Mouse (Mus musculus) liver, embryonic 11.5 days (tissue): ENCODE measurements at regions not wholly inside any gene's neighbourhood (a gene's known extent, or its start where the extent isn't known, plus 50 kb on each side); places are given as distances from the start of the nearest gene placed in this dataset.

ENCODE experiments used
- ATAC-seq: fragments of 200-750 bp; cut with Nextera tagmentation; replicated peaks from 2 replicates; pipeline ENCODE4 v1.8.0; 2017; ENCODE audit warnings: moderate number of reproducible peaks, mild to moderate bottlenecking, moderate TSS enrichment, moderate library complexity; ENCODE audit not compliant: low FRiP score
- DNase-seq: peaks from one replicate; pipeline ENCODE4 v3.0.0-alpha.2; 2017; ENCODE audit warnings: low spot score
- H3K27ac ChIP-seq: fragments of 300-500 bp; sonication (generic); 2 replicates; pipeline ENCODE4 v1.5.1; 2014; ENCODE audit warnings: mild to moderate bottlenecking, low read depth, low read length, control low read depth
- H3K27me3 ChIP-seq: fragments of 300-500 bp; sonication (generic); replicated peaks from 2 replicates; pipeline ENCODE4 v1.6.1; 2014; ENCODE audit warnings: low read length, mixed read lengths; ENCODE audit not compliant: control insufficient read depth, insufficient read depth
- H3K36me3 ChIP-seq: fragments of 300-500 bp; sonication (generic); 2 replicates; pipeline ENCODE4 v1.6.1; 2014; ENCODE audit warnings: mild to moderate bottlenecking, low read length, moderate library complexity, mixed read lengths; ENCODE audit not compliant: control insufficient read depth, insufficient read depth
- H3K4me1 ChIP-seq: fragments of 300-500 bp; sonication (generic); replicated peaks from 2 replicates; pipeline ENCODE4 v1.6.1; 2014; ENCODE audit warnings: low read length, mixed read lengths; ENCODE audit not compliant: control insufficient read depth, insufficient read depth
- H3K4me2 ChIP-seq: fragments of 300-500 bp; sonication (generic); 2 replicates; pipeline ENCODE4 v1.6.1; 2014; ENCODE audit warnings: mild to moderate bottlenecking, control low read depth, moderate library complexity
- H3K4me3 ChIP-seq: fragments of 300-500 bp; sonication (generic); 2 replicates; pipeline ENCODE4 v1.5.1; 2014; ENCODE audit warnings: low read depth, low read length, control low read depth
- H3K9ac ChIP-seq: fragments of 300-500 bp; sonication (generic); 2 replicates; pipeline ENCODE4 v1.6.1; 2014; ENCODE audit warnings: low read depth, low read length, control low read depth
- H3K9me3 ChIP-seq: fragments of 300-500 bp; sonication (generic); 2 replicates; pipeline ENCODE4 v1.6.1; 2016; ENCODE audit warnings: low read length, inconsistent platforms, mixed read lengths; ENCODE audit not compliant: control insufficient read depth
- WGBS: fragments of 180-500 bp; shearing (Covaris S2); extraction: QIAGEN DNeasy Blood & Tissue Kit; methylation state at CpG from one replicate; pipeline ENCODE4 v1.1.7; 2014; 5-methylcytosine and 5-hydroxymethylcytosine counted together

GRCm38 (mm10) chr16:76158585-76158984, 136.5 kb upstream of the Samsn1 start:
- 92% methylated on average over 7 of the region's 7 CpGs for WGBS
- ATAC-seq (no peak), DNase-seq (no peak)

GRCm38 (mm10) chr16:76153766-76154525, 131.9 kb upstream of the Samsn1 start:
- Histone ChIP-seq H3K4me3 (no peak overlapping the region), H3K9me3 (no peaks in the 10 kb centered on the region), H3K9ac (no peak overlapping the region), H3K27me3 (no peaks in the 10 kb centered on the region), H3K36me3 (no peaks in the 10 kb centered on the region), H3K4me1 (no peaks in the 10 kb centered on the region), H3K27ac (no peak overlapping the region), H3K4me2 (no peak overlapping the region)
- DNase-seq = no peak
- ATAC-seq = no peak; the same call in 1 of the 2 replicates
- WGBS = 84% methylated on average over 12 of the region's 12 CpGs

More at GRCm38 (mm10) chr16:76158585-76158984, 136.5 kb upstream of the Samsn1 start:
- no peaks in the 10 kb centered on the region for H3K9me3 ChIP-seq
- H3K4me2 ChIP-seq = no peak overlapping the region
- no peak overlapping the region for H3K9ac ChIP-seq
- H3K27ac ChIP-seq = no peak overlapping the region
- H3K4me1 ChIP-seq = no peaks in the 10 kb centered on the region
- H3K4me3 ChIP-seq = no peak overlapping the region
- no peaks in the 10 kb centered on the region for H3K36me3 ChIP-seq
- no peaks in the 10 kb centered on the region for H3K27me3 ChIP-seq

DNA sequence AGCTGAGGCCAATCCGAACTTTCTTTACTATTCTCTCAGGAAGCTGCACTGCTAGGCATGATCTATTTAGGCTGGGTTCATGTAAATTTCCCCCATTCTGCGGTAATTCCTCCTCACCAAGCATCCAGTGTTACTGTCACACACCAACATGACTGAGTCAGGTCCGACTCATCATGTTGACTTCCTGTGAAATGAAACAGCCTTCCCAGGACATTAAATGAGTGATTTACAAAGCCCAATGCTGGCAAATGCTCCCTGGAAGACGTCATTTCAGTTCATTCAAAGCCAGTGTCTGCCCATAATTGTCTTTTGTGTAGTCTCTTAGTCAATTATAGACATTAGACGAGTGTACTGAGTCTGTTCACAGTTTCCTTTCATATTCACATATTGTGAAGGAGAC, 127.5 kb upstream of the Samsn1 start:
- no peak for ATAC-seq
- no peaks in the 10 kb centered on the region for H3K4me1 ChIP-seq
- H3K27ac ChIP-seq = no peak overlapping the region
- H3K9me3 ChIP-seq = no peaks in the 10 kb centered on the region
- no peak overlapping the region for H3K4me2 ChIP-seq
- H3K9ac ChIP-seq = no peak overlapping the region
- no peaks in the 10 kb centered on the region for H3K36me3 ChIP-seq
- DNase-seq = no peak
- no peak overlapping the region for H3K4me3 ChIP-seq
- H3K27me3 ChIP-seq = no peaks in the 10 kb centered on the region
- WGBS = 72% methylated on average over 5 of the region's 5 CpGs

- no peak for ATAC-seq
- 64% methylated on average over 2 of the region's 2 CpGs for WGBS
- no peak overlapping the region for H3K4me3 ChIP-seq
Measured at GRCm38 (mm10) chr16:76133892-76134291, 111.8 kb upstream of the Samsn1 start.

GRCm38 (mm10) chr16:76130486-76130885, 108.4 kb upstream of the Samsn1 start:
- Histone ChIP-seq H3K27ac (no peak overlapping the region), H3K4me3 (no peak overlapping the region), H3K9ac (no peak overlapping the region), H3K36me3 (no peaks in the 10 kb centered on the region), H3K4me2 (no peak overlapping the region), H3K9me3 (no peaks in the 10 kb centered on the region), H3K27me3 (no peaks in the 10 kb centered on the region), H3K4me1 (no peaks in the 10 kb centered on the region)
- ATAC-seq (no peak), DNase-seq (no peak)
- 82% methylated on average over 9 of the region's 9 CpGs for WGBS

More at GRCm38 (mm10) chr16:76133892-76134291, 111.8 kb upstream of the Samsn1 start:
- Histone ChIP-seq H3K4me1 (no peaks in the 10 kb centered on the region), H3K4me2 (no peak overlapping the region), H3K27ac (no peak overlapping the region), H3K36me3 (no peaks in the 10 kb centered on the region), H3K9ac (no peak overlapping the region), H3K27me3 (no peaks in the 10 kb centered on the region), H3K9me3 (no peaks in the 10 kb centered on the region)
- DNase-seq = no peak

- Histone ChIP-seq H3K36me3 (no peaks in the 10 kb centered on the region), H3K9ac (no peak overlapping the region), H3K9me3 (no peaks in the 10 kb centered on the region), H3K4me1 (no peaks in the 10 kb centered on the region), H3K27ac (no peak overlapping the region), H3K27me3 (no peaks in the 10 kb centered on the region), H3K4me2 (no peak overlapping the region), H3K4me3 (no peak overlapping the region)
- ATAC-seq (no peak), DNase-seq (no peak)
- WGBS = 85% methylated on average over 2 of the region's 2 CpGs
Measured at GRCm38 (mm10) chr16:76129982-76130381, 107.9 kb upstream of the Samsn1 start.

DNA sequence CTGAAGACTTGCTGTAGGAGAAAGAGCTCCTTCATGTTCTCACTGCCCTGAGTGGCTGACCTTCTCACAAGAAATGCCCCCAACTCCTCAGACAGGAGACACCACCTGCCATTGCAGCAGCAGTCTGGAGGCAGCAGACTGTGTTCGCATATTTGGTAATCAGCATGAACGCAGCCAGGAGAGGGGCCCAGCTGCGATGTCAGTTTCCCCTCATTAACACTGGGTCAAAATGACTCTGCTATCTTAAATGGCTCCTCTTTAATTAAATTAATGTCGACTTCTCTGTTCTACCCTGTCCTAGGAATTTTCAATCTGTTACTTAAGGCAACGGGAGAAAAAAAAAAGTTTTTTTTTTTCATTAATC, 100.9 kb upstream of the Samsn1 start:
- Histone ChIP-seq H3K27me3 (no peaks in the 10 kb centered on the region), H3K9me3 (no peaks in the 10 kb centered on the region), H3K4me1 (no peaks in the 10 kb centered on the region), H3K36me3 (no peaks in the 10 kb centered on the region), H3K9ac (no peak overlapping the region), H3K27ac (no peak overlapping the region), H3K4me2 (no peak overlapping the region), H3K4me3 (no peak overlapping the region)
- 47% methylated on average over 5 of the region's 5 CpGs for whole genome bisulfite sequencing
- ATAC-seq (0 out of 2 replicates have a peak, but pooled peaks have one; percentile 48), DNase-seq (no peak)

- Histone ChIP-seq H3K4me1 (no peaks in the 10 kb centered on the region), H3K36me3 (no peaks in the 10 kb centered on the region), H3K9me3 (no peaks in the 10 kb centered on the region), H3K9ac (no peak overlapping the region), H3K27me3 (no peaks in the 10 kb centered on the region), H3K4me3 (no peak overlapping the region), H3K27ac (no peak overlapping the region), H3K4me2 (no peak overlapping the region)
- no peak for DNase-seq
- 43% methylated on average over 9 of the region's 9 CpGs for WGBS
- ATAC-seq = peak; percentile 58
Measured at GRCm38 (mm10) chr16:76122172-76123020, 100.3 kb upstream of the Samsn1 start.
